Mouse (Mus musculus): ENCODE results near the gene Bmp2. TPM values are rescaled to one million over a fixed set of nuclear protein-coding genes. Genes with fewer than 3 reads are reported as not detected.

The Bmp2 gene
- polyA plus RNA-seq (2016; fragmentation: Nextera tagmentation; extraction: Ambion mirVana) = 5.1 and 6.8 TPM in 2 replicates

GRCm38 (mm10) chr2:133552031-133552841, at the start of gene Bmp2:
Gene Bmp2, plus strand, starts transcription at chr2:133552159.
- Histone ChIP-seq H3K27me3 (peaks cover 73% of the 10 kb centered on the region), H3K4me3 (peak within 1 kb of the TSS; percentile 54), H3K4me1 (peaks cover 20% of the 10 kb centered on the region), H3K9me3 (replicated peaks) (no peaks in the 10 kb centered on the region), H3K4me2 (replicated peaks) (peak within 1 kb of the TSS; percentile 88), H3K36me3 (no peaks in the 10 kb centered on the region), H3K27ac (no peak within 1 kb of the TSS), H3K9ac (peak within 1 kb of the TSS; percentile 60)
- peak; percentile 66 for ATAC-seq (ENCODE audit: low FRiP score)
- under 1% methylated on average over 75 of the region's 110 CpGs for WGBS

- Histone ChIP-seq H3K4me2 (replicated peaks) (no peak overlapping the region), H3K36me3 (no peaks in the 10 kb centered on the region), H3K9me3 (replicated peaks) (no peaks in the 10 kb centered on the region), H3K4me3 (no peak overlapping the region), H3K4me1 (no peaks in the 10 kb centered on the region), H3K27me3 (no peaks in the 10 kb centered on the region), H3K9ac (no peak overlapping the region), H3K27ac (no peak overlapping the region)
- 96% methylated on average over 2 of the region's 2 CpGs for WGBS
- no peak for ATAC-seq (ENCODE audit: low FRiP score)
Observed at GRCm38 (mm10) chr2:133505678-133506077, 46.3 kb upstream of the Bmp2 start.

GRCm38 (mm10) chr2:133507045-133507444, 44.9 kb upstream of the Bmp2 start:
- H3K9ac ChIP-seq = no peak overlapping the region

GRCm38 (mm10) chr2:133509141-133509540, 42.8 kb upstream of the Bmp2 start:
- Histone ChIP-seq H3K9me3 (replicated peaks) (no peaks in the 10 kb centered on the region), H3K4me3 (no peak overlapping the region), H3K27me3 (no peaks in the 10 kb centered on the region), H3K4me2 (replicated peaks) (no peak overlapping the region), H3K27ac (no peak overlapping the region), H3K4me1 (no peaks in the 10 kb centered on the region), H3K9ac (no peak overlapping the region), H3K36me3 (no peaks in the 10 kb centered on the region)
- ATAC-seq (ENCODE audit: low FRiP score) = no peak
- WGBS = 73% methylated on average over 16 of the region's 16 CpGs

More at GRCm38 (mm10) chr2:133507045-133507444, 44.9 kb upstream of the Bmp2 start:
- Histone ChIP-seq H3K4me2 (replicated peaks) (no peak overlapping the region), H3K27ac (no peak overlapping the region), H3K9me3 (replicated peaks) (no peaks in the 10 kb centered on the region), H3K4me1 (no peaks in the 10 kb centered on the region), H3K4me3 (no peak overlapping the region), H3K36me3 (no peaks in the 10 kb centered on the region), H3K27me3 (no peaks in the 10 kb centered on the region)
- ATAC-seq (ENCODE audit: low FRiP score) = no peak
- WGBS = 93% methylated on average over 4 of the region's 4 CpGs

- Histone ChIP-seq H3K9ac (no peak overlapping the region), H3K4me2 (replicated peaks) (no peak overlapping the region), H3K27me3 (no peaks in the 10 kb centered on the region), H3K27ac (no peak overlapping the region), H3K9me3 (replicated peaks) (no peaks in the 10 kb centered on the region), H3K36me3 (no peaks in the 10 kb centered on the region), H3K4me1 (no peaks in the 10 kb centered on the region), H3K4me3 (no peak overlapping the region)
- no peak for ATAC-seq (ENCODE audit: low FRiP score)
- WGBS = 86% methylated on average over 9 of the region's 9 CpGs
Observed at GRCm38 (mm10) chr2:133511011-133511779, 40.8 kb upstream of the Bmp2 start.

GRCm38 (mm10) chr2:133516331-133517046, 35.5 kb upstream of the Bmp2 start:
- WGBS = 95% methylated on average over 4 of the region's 4 CpGs
- Histone ChIP-seq H3K9ac (no peak overlapping the region), H3K36me3 (no peaks in the 10 kb centered on the region), H3K4me1 (no peaks in the 10 kb centered on the region), H3K27ac (no peak overlapping the region), H3K4me3 (no peak overlapping the region), H3K27me3 (no peaks in the 10 kb centered on the region), H3K9me3 (replicated peaks) (no peaks in the 10 kb centered on the region), H3K4me2 (replicated peaks) (no peak overlapping the region)
- ATAC-seq (ENCODE audit: low FRiP score) = no peak

- H3K36me3 ChIP-seq = no peaks in the 10 kb centered on the region
- no peak overlapping the region for H3K4me3 ChIP-seq
Observed at GRCm38 (mm10) chr2:133517867-133518266, 34.1 kb upstream of the Bmp2 start.

GRCm38 (mm10) chr2:133521193-133521592, 30.8 kb upstream of the Bmp2 start:
- Histone ChIP-seq H3K4me1 (no peaks in the 10 kb centered on the region), H3K27me3 (no peaks in the 10 kb centered on the region), H3K4me2 (replicated peaks) (no peak overlapping the region), H3K4me3 (no peak overlapping the region), H3K9ac (no peak overlapping the region), H3K27ac (no peak overlapping the region), H3K9me3 (replicated peaks) (no peaks in the 10 kb centered on the region), H3K36me3 (no peaks in the 10 kb centered on the region)
- no peak for ATAC-seq (ENCODE audit: low FRiP score)
- WGBS = 48% methylated on average over 5 of the region's 5 CpGs

More at GRCm38 (mm10) chr2:133517867-133518266, 34.1 kb upstream of the Bmp2 start:
- Histone ChIP-seq H3K4me2 (replicated peaks) (no peak overlapping the region), H3K27ac (no peak overlapping the region), H3K9me3 (replicated peaks) (no peaks in the 10 kb centered on the region), H3K27me3 (no peaks in the 10 kb centered on the region), H3K9ac (no peak overlapping the region), H3K4me1 (no peaks in the 10 kb centered on the region)
- ATAC-seq (ENCODE audit: low FRiP score) = no peak
- WGBS = 89% methylated on average over 2 of the region's 2 CpGs

- Histone ChIP-seq H3K4me2 (replicated peaks) (no peak overlapping the region), H3K9ac (no peak overlapping the region), H3K27me3 (no peaks in the 10 kb centered on the region), H3K4me1 (no peaks in the 10 kb centered on the region), H3K9me3 (replicated peaks) (no peaks in the 10 kb centered on the region), H3K27ac (no peak overlapping the region), H3K4me3 (no peak overlapping the region), H3K36me3 (no peaks in the 10 kb centered on the region)
- WGBS = 93% methylated on average over 2 of the region's 2 CpGs
- ATAC-seq (ENCODE audit: low FRiP score) = no peak
Observed at GRCm38 (mm10) chr2:133522121-133522520, 29.8 kb upstream of the Bmp2 start.

GRCm38 (mm10) chr2:133525621-133526181, 26.3 kb upstream of the Bmp2 start:
- no peaks in the 10 kb centered on the region for H3K9me3 ChIP-seq (replicated peaks)
- no peaks in the 10 kb centered on the region for H3K4me1 ChIP-seq
- 50% methylated on average over 4 of the region's 4 CpGs for WGBS
- H3K36me3 ChIP-seq = no peaks in the 10 kb centered on the region
- H3K9ac ChIP-seq = no peak overlapping the region
- no peak overlapping the region for H3K4me3 ChIP-seq
- H3K4me2 ChIP-seq (replicated peaks) = no peak overlapping the region
- H3K27ac ChIP-seq = no peak overlapping the region
- H3K27me3 ChIP-seq = no peaks in the 10 kb centered on the region
- ATAC-seq (ENCODE audit: low FRiP score) = no peak

- H3K4me2 ChIP-seq (replicated peaks) = no peak overlapping the region
- H3K27ac ChIP-seq = no peak overlapping the region
- 93% methylated on average over 9 of the region's 9 CpGs for WGBS
- H3K4me3 ChIP-seq = no peak overlapping the region
- H3K4me1 ChIP-seq = no peaks in the 10 kb centered on the region
- ATAC-seq (ENCODE audit: low FRiP score) = no peak
- no peak overlapping the region for H3K9ac ChIP-seq
- H3K27me3 ChIP-seq = no peaks in the 10 kb centered on the region
- H3K9me3 ChIP-seq (replicated peaks) = no peaks in the 10 kb centered on the region
- H3K36me3 ChIP-seq = no peaks in the 10 kb centered on the region
Observed at GRCm38 (mm10) chr2:133529396-133529795, 22.6 kb upstream of the Bmp2 start.

- Histone ChIP-seq H3K9me3 (replicated peaks) (no peaks in the 10 kb centered on the region), H3K4me1 (no peaks in the 10 kb centered on the region), H3K36me3 (no peaks in the 10 kb centered on the region), H3K27me3 (no peaks in the 10 kb centered on the region), H3K4me3 (no peak overlapping the region), H3K9ac (no peak overlapping the region), H3K27ac (no peak overlapping the region), H3K4me2 (replicated peaks) (no peak overlapping the region)
- ATAC-seq (ENCODE audit: low FRiP score) = no peak
- 78% methylated on average over 3 of the region's 3 CpGs for WGBS
Observed at GRCm38 (mm10) chr2:133533073-133533472, 18.9 kb upstream of the Bmp2 start.

Measured in hindbrain, embryonic 12.5 days (tissue).